Mouse (Mus musculus) midbrain, embryonic 12.5 days (tissue): ENCODE measurements at regions not wholly inside any gene's neighbourhood (a gene's known extent, or its start where the extent isn't known, plus 50 kb on each side); places are given as distances from the start of the nearest gene placed in this dataset.

Experiments
- ATAC-seq: fragments of 200-750 bp; cut with Nextera tagmentation; 2 replicates; pipeline ENCODE4 v1.8.0; 2017; ENCODE audit warnings: low read depth, moderate TSS enrichment, moderate library complexity; ENCODE audit not compliant: low FRiP score
- H3K27ac ChIP-seq: fragments of 300-500 bp; sonication (generic); replicated peaks from 2 replicates; pipeline ENCODE4 v1.5.1; 2016; ENCODE audit warnings: mild to moderate bottlenecking
- H3K27me3 ChIP-seq: fragments of 300-500 bp; sonication (generic); 2 replicates; pipeline ENCODE4 v1.6.1; 2016; ENCODE audit warnings: mild to moderate bottlenecking
- H3K36me3 ChIP-seq: fragments of 300-500 bp; sonication (generic); 2 replicates; pipeline ENCODE4 v1.6.1; 2016
- H3K4me1 ChIP-seq: fragments of 300-500 bp; sonication (generic); 2 replicates; pipeline ENCODE4 v1.6.1; 2016
- H3K4me2 ChIP-seq: fragments of 300-500 bp; sonication (generic); replicated peaks from 2 replicates; pipeline ENCODE4 v1.6.1; 2016; ENCODE audit warnings: mild to moderate bottlenecking, moderate library complexity
- H3K4me3 ChIP-seq: fragments of 300-500 bp; sonication (generic); 2 replicates; pipeline ENCODE4 v1.5.1; 2016; ENCODE audit warnings: mild to moderate bottlenecking
- H3K9ac ChIP-seq: fragments of 300-500 bp; sonication (generic); replicated peaks from 2 replicates; pipeline ENCODE4 v1.6.1; 2016; ENCODE audit warnings: mild to moderate bottlenecking, moderate library complexity
- H3K9me3 ChIP-seq: fragments of 300-500 bp; sonication (generic); 2 replicates; pipeline ENCODE4 v1.6.1; 2016; ENCODE audit warnings: mild to moderate bottlenecking
- WGBS: fragments of 180-500 bp; shearing (Covaris S2); methylation state at CpG from one replicate; pipeline ENCODE4 v1.1.7; 2016; 5-methylcytosine and 5-hydroxymethylcytosine counted together

DNA sequence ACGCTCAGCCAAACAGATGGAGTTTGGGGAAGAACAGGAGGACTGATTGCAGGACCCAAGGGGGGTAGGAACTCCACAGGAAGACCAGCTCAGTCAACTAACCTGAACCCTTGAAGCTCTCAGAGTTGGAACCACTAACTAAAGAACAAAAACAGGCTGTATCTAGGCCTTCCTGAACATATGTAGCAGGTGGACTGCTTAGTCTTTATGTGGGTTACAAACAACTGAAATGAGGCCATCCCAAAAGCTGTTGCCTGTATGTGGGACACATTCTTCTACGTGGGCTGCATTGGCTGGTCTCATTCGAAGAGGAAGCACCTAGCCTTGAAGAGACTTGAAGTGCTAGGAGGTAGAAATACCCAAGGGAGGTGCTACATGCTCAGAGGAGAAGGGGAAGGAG, 364.2 kb downstream of the Sgo2b start:
- no peaks in the 10 kb centered on the region for H3K4me1 ChIP-seq
- H3K9me3 ChIP-seq = no peaks in the 10 kb centered on the region
- H3K9ac ChIP-seq = no peak overlapping the region
- no peak overlapping the region for H3K4me3 ChIP-seq
- no peak for ATAC-seq
- H3K27ac ChIP-seq = no peak overlapping the region
- no peaks in the 10 kb centered on the region for H3K27me3 ChIP-seq
- 76% methylated on average over 3 of the region's 3 CpGs for WGBS
- no peaks in the 10 kb centered on the region for H3K36me3 ChIP-seq
- no peak overlapping the region for H3K4me2 ChIP-seq

DNA sequence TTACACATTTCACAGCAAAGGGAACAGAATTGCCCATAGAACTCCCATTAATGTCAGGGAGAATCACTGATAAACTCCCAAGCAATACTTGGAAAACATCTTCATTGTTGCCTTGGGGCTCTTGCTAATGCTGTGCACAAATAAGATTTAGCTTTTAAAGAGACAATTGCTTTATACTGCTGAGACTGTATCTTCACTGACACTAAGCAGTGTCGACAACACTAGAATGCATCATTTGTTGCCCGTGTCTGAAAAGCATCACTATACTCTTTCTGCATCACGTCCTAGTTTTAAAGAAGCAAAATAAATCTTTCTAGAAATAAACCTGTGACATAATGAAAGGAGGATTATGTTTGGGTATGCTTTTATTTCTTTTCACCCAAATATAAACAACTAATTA, 377.5 kb downstream of the Sgo2b start:
- Histone ChIP-seq H3K9me3 (no peaks in the 10 kb centered on the region), H3K27me3 (no peaks in the 10 kb centered on the region), H3K4me3 (no peak overlapping the region), H3K4me1 (no peaks in the 10 kb centered on the region), H3K9ac (no peak overlapping the region), H3K4me2 (no peak overlapping the region), H3K36me3 (no peaks in the 10 kb centered on the region), H3K27ac (no peak overlapping the region)
- ATAC-seq = no peak
- 87% methylated on average over 3 of the region's 3 CpGs for WGBS

DNA sequence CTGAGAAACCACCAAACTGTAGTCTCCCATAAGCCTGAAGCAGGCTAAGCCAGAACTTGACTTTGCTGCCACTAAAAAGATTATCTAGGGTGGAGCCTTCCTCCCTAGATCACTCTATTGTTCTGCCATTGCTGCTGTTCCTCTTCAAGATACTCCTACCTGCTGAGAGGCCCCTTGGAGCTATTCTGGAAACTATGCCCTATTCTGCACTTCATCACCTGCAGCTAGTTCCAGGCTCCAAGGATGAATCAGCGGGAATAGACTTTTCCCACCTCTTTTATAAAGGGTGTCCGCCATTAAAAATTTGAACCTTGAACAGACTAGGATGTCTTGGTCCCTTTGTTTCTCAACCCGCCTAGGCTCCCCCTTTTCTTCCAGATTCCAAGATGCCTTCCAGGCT, 412.8 kb downstream of the Sgo2b start:
- no peak for ATAC-seq
- WGBS = 85% methylated on average over 3 of the region's 3 CpGs
- no peaks in the 10 kb centered on the region for H3K36me3 ChIP-seq

DNA sequence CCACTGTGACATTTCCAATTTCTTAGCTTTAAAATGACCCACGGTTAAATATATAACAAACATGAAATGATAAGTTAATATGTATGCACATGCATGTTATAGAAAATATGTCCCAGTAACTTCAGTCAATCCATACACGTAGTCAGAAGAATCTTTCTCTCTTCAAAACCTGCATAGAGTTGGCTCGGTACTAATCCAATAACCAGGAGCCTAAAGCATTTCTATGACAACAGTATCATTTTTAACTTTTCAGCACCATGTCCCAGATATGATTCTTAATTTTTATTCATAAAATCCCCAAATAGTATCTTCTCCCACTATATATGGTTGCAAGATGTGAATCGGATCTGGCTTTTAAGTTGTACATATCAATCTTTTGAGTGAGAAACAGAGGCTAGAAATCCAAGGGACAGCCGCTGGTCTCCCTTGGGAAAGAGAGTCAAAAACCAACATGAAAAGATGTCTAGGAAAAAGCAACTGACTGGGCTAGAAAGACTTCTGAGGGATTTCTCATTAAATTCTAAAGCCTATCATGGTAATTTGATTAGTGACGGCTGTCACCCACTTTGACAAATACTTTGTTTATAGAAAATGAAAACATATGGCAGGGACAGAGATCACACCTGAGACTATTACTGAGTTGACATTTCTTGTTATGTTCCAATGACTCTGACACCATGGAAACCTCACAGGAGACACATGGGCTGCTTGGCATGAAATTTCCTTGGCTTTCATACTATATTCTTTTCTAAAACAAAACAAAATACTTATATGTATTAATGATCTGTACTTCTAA, 422.1 kb downstream of the Sgo2b start:
- WGBS = 55% methylated on average over 6 of the region's 6 CpGs
- Histone ChIP-seq H3K4me1 (no peaks in the 10 kb centered on the region), H3K27me3 (peaks cover 6% of the 10 kb centered on the region; the same call in 1 of the 2 replicates), H3K9me3 (no peaks in the 10 kb centered on the region), H3K27ac (no peak overlapping the region), H3K4me3 (no peak overlapping the region), H3K4me2 (no peak overlapping the region), H3K9ac (no peak overlapping the region), H3K36me3 (no peaks in the 10 kb centered on the region)
- ATAC-seq = peak; percentile 76

More for the DNA sequence above, 412.8 kb downstream of the Sgo2b start:
- H3K4me2 ChIP-seq = no peak overlapping the region
- no peaks in the 10 kb centered on the region for H3K4me1 ChIP-seq
- H3K27me3 ChIP-seq = no peaks in the 10 kb centered on the region
- H3K4me3 ChIP-seq = no peak overlapping the region
- no peaks in the 10 kb centered on the region for H3K9me3 ChIP-seq
- no peak overlapping the region for H3K9ac ChIP-seq
- no peak overlapping the region for H3K27ac ChIP-seq
